Mouse (Mus musculus): ENCODE measurements at regions not wholly inside any gene's neighbourhood (a gene's known extent, or its start where the extent isn't known, plus 50 kb on each side); places are given as distances from the start of the nearest gene placed in this dataset.

- 70% methylated on average over 8 of the region's 8 CpGs for WGBS
- Histone ChIP-seq H3K9me3 (ENCODE audit: control insufficient read depth, low read length) (no peaks in the 10 kb centered on the region), H3K36me3 (ENCODE audit: control insufficient read depth, insufficient read depth, low read length) (no peaks in the 10 kb centered on the region), H3K27ac (replicated peaks; ENCODE audit: low read depth, low read length) (no peak overlapping the region), H3K27me3 (ENCODE audit: control insufficient read depth, insufficient read depth, low read length) (no peaks in the 10 kb centered on the region), H3K4me3 (ENCODE audit: low read depth, low read length) (no peak overlapping the region), H3K9ac (ENCODE audit: low read length) (no peak overlapping the region), H3K4me2 (ENCODE audit: low read depth, severe bottlenecking) (no peak overlapping the region), H3K4me1 (ENCODE audit: control insufficient read depth, insufficient read depth, low read length) (peaks cover 14% of the 10 kb centered on the region; the same call in 1 of the 2 replicates)
- DNase-seq (ENCODE audit: low spot score): no peak
- ATAC-seq (ENCODE audit: insufficient number of reproducible peaks, low FRiP score, low TSS enrichment, low read depth): no peak
Measured at GRCm38 (mm10) chr14:61834291-61834936, 227.2 kb downstream of the Kcnrg start.

GRCm38 (mm10) chr14:61835729-61836128, 228.5 kb downstream of the Kcnrg start:
- 13% methylated on average over 6 of the region's 6 CpGs for WGBS
- no peak overlapping the region for H3K4me2 ChIP-seq (ENCODE audit: low read depth, severe bottlenecking)
- H3K27ac ChIP-seq (replicated peaks; ENCODE audit: low read depth, low read length): no peak overlapping the region; the same call in 1 of the 2 replicates
- no peaks in the 10 kb centered on the region for H3K36me3 ChIP-seq (ENCODE audit: control insufficient read depth, insufficient read depth, low read length)
- no peaks in the 10 kb centered on the region for H3K9me3 ChIP-seq (ENCODE audit: control insufficient read depth, low read length)
- H3K27me3 ChIP-seq (ENCODE audit: control insufficient read depth, insufficient read depth, low read length): no peaks in the 10 kb centered on the region
- no peak overlapping the region for H3K9ac ChIP-seq (ENCODE audit: low read length)
- peaks cover 14% of the 10 kb centered on the region; the same call in 1 of the 2 replicates for H3K4me1 ChIP-seq (ENCODE audit: control insufficient read depth, insufficient read depth, low read length)
- ATAC-seq (ENCODE audit: insufficient number of reproducible peaks, low FRiP score, low TSS enrichment, low read depth) (peak; percentile 47; the same call in 1 of the 2 replicates), DNase-seq (ENCODE audit: low spot score) (no peak)
- no peak overlapping the region for H3K4me3 ChIP-seq (ENCODE audit: low read depth, low read length)

DNA sequence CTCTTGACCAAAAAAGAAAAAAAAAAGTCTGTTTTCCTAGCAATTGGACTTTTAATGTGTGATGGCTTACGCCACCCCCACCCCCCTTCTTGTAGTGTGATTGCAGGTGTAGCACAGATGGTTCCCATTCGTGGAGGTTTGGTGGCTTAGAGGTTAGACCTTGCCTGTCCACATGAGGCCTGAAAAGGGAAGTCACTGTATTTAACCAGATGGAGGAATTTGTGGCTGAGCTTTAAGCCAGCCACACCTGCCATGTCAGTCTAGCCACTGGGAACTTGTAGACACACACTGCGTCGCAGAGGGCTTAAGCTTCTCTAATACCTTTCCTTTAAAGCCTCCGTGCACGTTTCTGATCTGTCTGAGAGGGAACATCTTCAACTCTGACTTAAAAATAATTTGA, 229.0 kb downstream of the Kcnrg start:
- Histone ChIP-seq H3K36me3 (ENCODE audit: control insufficient read depth, insufficient read depth, low read length) (no peaks in the 10 kb centered on the region), H3K4me1 (ENCODE audit: control insufficient read depth, insufficient read depth, low read length) (peaks cover 14% of the 10 kb centered on the region; the same call in 1 of the 2 replicates), H3K27me3 (ENCODE audit: control insufficient read depth, insufficient read depth, low read length) (no peaks in the 10 kb centered on the region), H3K9me3 (ENCODE audit: control insufficient read depth, low read length) (no peaks in the 10 kb centered on the region), H3K27ac (replicated peaks; ENCODE audit: low read depth, low read length) (no peak overlapping the region; the same call in 1 of the 2 replicates), H3K9ac (ENCODE audit: low read length) (no peak overlapping the region), H3K4me2 (ENCODE audit: low read depth, severe bottlenecking) (no peak overlapping the region), H3K4me3 (ENCODE audit: low read depth, low read length) (no peak overlapping the region)
- ATAC-seq (ENCODE audit: insufficient number of reproducible peaks, low FRiP score, low TSS enrichment, low read depth) (peak; percentile 65; the same call in 1 of the 2 replicates), DNase-seq (ENCODE audit: low spot score) (peak; percentile 65)
- WGBS: 41% methylated on average over 6 of the region's 6 CpGs

DNA sequence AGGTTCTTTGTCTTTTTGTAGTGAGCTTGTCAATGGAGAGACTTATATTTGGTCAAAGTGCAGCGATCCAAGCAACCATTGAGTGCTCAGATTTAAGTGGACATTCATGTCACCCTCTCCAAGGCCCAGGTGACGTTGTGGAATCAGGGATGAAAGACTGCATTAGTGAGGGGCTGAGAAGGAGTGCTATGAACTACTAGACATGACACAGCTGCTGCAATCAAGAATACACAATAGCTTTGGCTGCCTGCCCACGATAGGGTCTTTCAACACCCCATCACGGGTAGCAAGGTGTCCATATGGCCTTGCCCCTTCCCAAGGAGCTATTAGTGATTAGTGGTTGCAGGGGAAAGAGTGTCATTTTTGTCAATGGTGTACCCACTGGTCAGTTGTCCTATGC, 229.7 kb downstream of the Kcnrg start:
- Histone ChIP-seq H3K9ac (ENCODE audit: low read length) (no peak overlapping the region), H3K9me3 (ENCODE audit: control insufficient read depth, low read length) (no peaks in the 10 kb centered on the region), H3K4me3 (ENCODE audit: low read depth, low read length) (no peak overlapping the region), H3K27me3 (ENCODE audit: control insufficient read depth, insufficient read depth, low read length) (no peaks in the 10 kb centered on the region), H3K27ac (replicated peaks; ENCODE audit: low read depth, low read length) (peak overlapping the region; percentile 21; the same call in 1 of the 2 replicates), H3K4me1 (ENCODE audit: control insufficient read depth, insufficient read depth, low read length) (peaks cover 14% of the 10 kb centered on the region; the same call in 1 of the 2 replicates), H3K36me3 (ENCODE audit: control insufficient read depth, insufficient read depth, low read length) (no peaks in the 10 kb centered on the region), H3K4me2 (ENCODE audit: low read depth, severe bottlenecking) (no peak overlapping the region)
- WGBS: 75% methylated on average over 4 of the region's 4 CpGs
- DNase-seq (ENCODE audit: low spot score) (no peak), ATAC-seq (ENCODE audit: insufficient number of reproducible peaks, low FRiP score, low TSS enrichment, low read depth) (no peak)

GRCm38 (mm10) chr14:61837851-61838250, 230.6 kb downstream of the Kcnrg start:
- Histone ChIP-seq H3K27ac (replicated peaks; ENCODE audit: low read depth, low read length) (no peak overlapping the region), H3K9me3 (ENCODE audit: control insufficient read depth, low read length) (no peaks in the 10 kb centered on the region), H3K4me1 (ENCODE audit: control insufficient read depth, insufficient read depth, low read length) (peaks cover 14% of the 10 kb centered on the region; the same call in 1 of the 2 replicates), H3K36me3 (ENCODE audit: control insufficient read depth, insufficient read depth, low read length) (no peaks in the 10 kb centered on the region), H3K4me3 (ENCODE audit: low read depth, low read length) (no peak overlapping the region), H3K27me3 (ENCODE audit: control insufficient read depth, insufficient read depth, low read length) (no peaks in the 10 kb centered on the region), H3K4me2 (ENCODE audit: low read depth, severe bottlenecking) (no peak overlapping the region), H3K9ac (ENCODE audit: low read length) (no peak overlapping the region)
- 69% methylated on average over 8 of the region's 8 CpGs for WGBS
- ATAC-seq (ENCODE audit: insufficient number of reproducible peaks, low FRiP score, low TSS enrichment, low read depth) (no peak), DNase-seq (ENCODE audit: low spot score) (no peak)

DNA sequence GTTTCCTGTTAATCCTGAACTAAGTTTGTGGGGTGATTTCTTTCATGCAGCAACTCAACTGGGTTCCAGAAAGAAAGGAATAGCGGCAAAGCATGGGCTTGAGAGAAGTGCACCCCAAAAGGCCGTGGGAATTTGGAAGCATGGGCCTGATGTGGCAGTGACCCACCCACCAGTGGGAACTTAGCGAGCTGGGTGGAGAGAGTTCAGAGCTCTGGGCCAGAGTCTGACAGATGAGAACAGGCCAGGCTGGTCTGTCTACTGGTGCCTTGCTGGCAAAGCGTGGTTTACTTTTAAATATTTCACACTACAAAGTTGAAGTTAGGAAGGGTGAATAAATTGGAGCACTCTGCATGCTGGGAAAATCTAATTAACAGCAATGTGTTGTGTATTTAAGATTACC, 235.2 kb downstream of the Kcnrg start:
- H3K27me3 ChIP-seq (ENCODE audit: control insufficient read depth, insufficient read depth, low read length): no peaks in the 10 kb centered on the region
- H3K4me3 ChIP-seq (ENCODE audit: low read depth, low read length): no peak overlapping the region
- no peak overlapping the region for H3K9ac ChIP-seq (ENCODE audit: low read length)
- 82% methylated on average over 4 of the region's 4 CpGs for WGBS
- H3K27ac ChIP-seq (replicated peaks; ENCODE audit: low read depth, low read length): no peak overlapping the region
- DNase-seq (ENCODE audit: low spot score) (no peak), ATAC-seq (ENCODE audit: insufficient number of reproducible peaks, low FRiP score, low TSS enrichment, low read depth) (no peak)
- H3K4me2 ChIP-seq (ENCODE audit: low read depth, severe bottlenecking): no peak overlapping the region
- no peaks in the 10 kb centered on the region for H3K36me3 ChIP-seq (ENCODE audit: control insufficient read depth, insufficient read depth, low read length)
- H3K4me1 ChIP-seq (ENCODE audit: control insufficient read depth, insufficient read depth, low read length): no peaks in the 10 kb centered on the region
- no peaks in the 10 kb centered on the region for H3K9me3 ChIP-seq (ENCODE audit: control insufficient read depth, low read length)

DNA sequence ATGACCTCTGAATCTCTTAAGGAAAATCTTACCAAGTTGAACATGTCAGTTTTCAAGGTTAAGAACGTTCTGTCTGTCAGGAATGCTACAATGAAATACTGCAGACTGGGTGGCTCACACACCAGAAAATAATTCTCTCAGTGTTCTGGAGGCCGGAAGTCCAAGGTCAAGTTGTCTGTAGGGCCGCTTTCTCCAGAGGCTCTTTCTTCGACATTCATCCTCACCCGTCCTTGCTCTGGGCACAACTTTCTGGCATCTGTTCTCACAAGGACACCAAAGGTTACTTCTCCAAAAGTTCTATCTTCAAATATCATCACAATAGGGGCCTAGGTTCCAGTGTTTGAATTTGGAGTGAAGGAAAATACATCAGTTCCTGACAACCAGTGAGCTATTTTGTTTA, 239.2 kb downstream of the Kcnrg start:
- Histone ChIP-seq H3K36me3 (ENCODE audit: control insufficient read depth, insufficient read depth, low read length) (no peaks in the 10 kb centered on the region), H3K4me1 (ENCODE audit: control insufficient read depth, insufficient read depth, low read length) (no peaks in the 10 kb centered on the region), H3K27me3 (ENCODE audit: control insufficient read depth, insufficient read depth, low read length) (no peaks in the 10 kb centered on the region), H3K27ac (replicated peaks; ENCODE audit: low read depth, low read length) (no peak overlapping the region), H3K9me3 (ENCODE audit: control insufficient read depth, low read length) (no peaks in the 10 kb centered on the region), H3K4me3 (ENCODE audit: low read depth, low read length) (no peak overlapping the region), H3K4me2 (ENCODE audit: low read depth, severe bottlenecking) (no peak overlapping the region), H3K9ac (ENCODE audit: low read length) (no peak overlapping the region)
- ATAC-seq (ENCODE audit: insufficient number of reproducible peaks, low FRiP score, low TSS enrichment, low read depth) (no peak), DNase-seq (ENCODE audit: low spot score) (no peak)
- WGBS: 89% methylated on average over 5 of the region's 5 CpGs

- WGBS: 84% methylated on average over 4 of the region's 4 CpGs
- Histone ChIP-seq H3K4me3 (ENCODE audit: low read depth, low read length) (no peak overlapping the region), H3K9ac (ENCODE audit: low read length) (no peak overlapping the region), H3K4me2 (ENCODE audit: low read depth, severe bottlenecking) (no peak overlapping the region), H3K27ac (replicated peaks; ENCODE audit: low read depth, low read length) (no peak overlapping the region), H3K4me1 (ENCODE audit: control insufficient read depth, insufficient read depth, low read length) (no peaks in the 10 kb centered on the region), H3K27me3 (ENCODE audit: control insufficient read depth, insufficient read depth, low read length) (no peaks in the 10 kb centered on the region), H3K9me3 (ENCODE audit: control insufficient read depth, low read length) (no peaks in the 10 kb centered on the region), H3K36me3 (ENCODE audit: control insufficient read depth, insufficient read depth, low read length) (no peaks in the 10 kb centered on the region)
- ATAC-seq (ENCODE audit: insufficient number of reproducible peaks, low FRiP score, low TSS enrichment, low read depth) (no peak), DNase-seq (ENCODE audit: low spot score) (no peak)
Measured at GRCm38 (mm10) chr14:61850244-61850643, 243.0 kb downstream of the Kcnrg start.

DNA sequence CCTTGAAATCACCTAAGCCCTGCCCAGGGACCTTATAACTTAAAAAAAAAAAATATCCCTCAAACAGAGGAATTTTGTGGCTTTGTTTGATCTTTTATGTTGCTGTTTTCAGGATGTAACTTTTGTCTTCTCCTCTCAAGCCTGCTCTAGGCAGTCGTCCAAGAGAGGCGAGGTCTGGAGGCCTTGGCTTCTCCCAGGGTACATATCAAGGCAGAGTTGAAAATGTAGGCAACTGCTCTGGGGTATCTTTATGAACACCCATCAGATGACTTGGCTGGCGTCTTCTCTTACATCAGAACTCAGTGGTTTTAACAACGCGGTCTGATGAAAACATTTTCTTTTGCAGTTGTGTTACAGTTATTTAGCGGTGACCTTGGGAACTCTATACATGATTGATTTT, 250.4 kb downstream of the Kcnrg start:
- Histone ChIP-seq H3K4me2 (ENCODE audit: low read depth, severe bottlenecking) (no peak overlapping the region), H3K27me3 (ENCODE audit: control insufficient read depth, insufficient read depth, low read length) (no peaks in the 10 kb centered on the region), H3K36me3 (ENCODE audit: control insufficient read depth, insufficient read depth, low read length) (no peaks in the 10 kb centered on the region), H3K4me1 (ENCODE audit: control insufficient read depth, insufficient read depth, low read length) (no peaks in the 10 kb centered on the region), H3K9me3 (ENCODE audit: control insufficient read depth, low read length) (no peaks in the 10 kb centered on the region), H3K27ac (replicated peaks; ENCODE audit: low read depth, low read length) (no peak overlapping the region), H3K9ac (ENCODE audit: low read length) (no peak overlapping the region), H3K4me3 (ENCODE audit: low read depth, low read length) (no peak overlapping the region)
- ATAC-seq (ENCODE audit: insufficient number of reproducible peaks, low FRiP score, low TSS enrichment, low read depth): no peak
- 84% methylated on average over 6 of the region's 6 CpGs for WGBS
- no peak for DNase-seq (ENCODE audit: low spot score)

Data from limb, embryonic 11.5 days (tissue).